Mouse (Mus musculus): ENCODE measurements around the gene Hmgb1.

DNA sequence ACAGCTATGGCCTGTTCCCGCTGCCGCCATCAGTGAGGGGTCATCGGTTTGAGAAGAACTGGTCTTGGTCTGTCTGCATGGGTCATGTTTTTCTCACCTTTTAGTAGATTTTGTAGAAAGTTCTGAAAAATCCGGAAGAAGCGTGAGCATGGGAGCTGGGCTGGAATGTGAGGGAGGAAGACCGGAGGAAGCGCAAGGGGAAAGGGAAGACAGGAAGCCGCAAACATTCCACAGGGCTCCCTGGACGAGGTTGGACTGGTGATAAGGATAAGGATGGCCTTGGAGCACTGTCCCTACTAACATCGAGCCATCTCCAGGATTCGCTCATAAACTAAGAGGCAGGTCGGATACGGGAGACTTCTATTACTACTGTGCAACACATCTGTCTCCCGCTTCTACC lies 185.8 kb downstream of the Hmgb1 start:
- TF ChIP-seq POLR2A (IDR thresholded peaks at IDR 0.05; ENCODE audit: borderline replicate concordance, extremely low read depth, insufficient read depth, insufficient read length, poor library complexity, severe bottlenecking) (no peak), CTCF (IDR thresholded peaks at IDR 0.05; ENCODE audit: borderline replicate concordance, extremely low read depth, insufficient read depth, insufficient read length) (no peak)
